Mouse (Mus musculus) gastrocnemius, postnatal 14 days (tissue): ENCODE measurements around the gene Fam229a. TPM values are rescaled to one million over a fixed set of nuclear protein-coding genes. Genes with fewer than 3 reads are reported as not detected.

Experiments
- DNase-seq: peaks from one replicate; pipeline ENCODE4 v3.0.0; 2021; ENCODE audit warnings: mixed read lengths
- intact Hi-C: fragments of 180-260 bp; cut with DNase I; formaldehyde crosslinking; loops from one replicate; pipeline ENCODE4 v1.15.1; 2025; ENCODE audit warnings: low total_unique reads
- total RNA-seq, 2 experiments: library from RNA; stranded (reverse); gene quantifications; 2 replicates each; pipeline ENCODE4 v1.2.3; 2021

The Fam229a gene
- total RNA-seq, 2 experiments from 2014 or later = not detected

DNA sequence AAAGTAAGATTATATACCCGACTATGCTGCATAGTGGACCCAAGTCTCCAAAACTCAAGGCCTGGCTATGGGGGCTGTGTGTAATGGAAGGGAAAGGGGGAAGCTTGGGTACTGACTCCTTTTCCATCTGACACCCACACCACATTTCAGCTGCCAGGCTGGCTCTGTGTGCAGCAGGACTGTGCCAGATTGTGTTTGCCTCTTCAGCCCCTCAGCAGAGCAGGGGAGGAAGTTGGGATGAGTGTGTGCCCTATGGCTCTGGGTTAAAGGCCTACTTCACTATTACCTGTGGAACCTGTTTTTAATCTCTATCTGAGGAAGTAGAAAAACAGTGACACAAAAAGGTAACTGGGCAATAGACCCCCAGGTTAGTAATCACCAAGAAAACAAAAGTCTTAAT lies 9.9 kb upstream of the Fam229a start:
- DNase-seq = no peak
- intact Hi-C loops = no loop called here

DNA sequence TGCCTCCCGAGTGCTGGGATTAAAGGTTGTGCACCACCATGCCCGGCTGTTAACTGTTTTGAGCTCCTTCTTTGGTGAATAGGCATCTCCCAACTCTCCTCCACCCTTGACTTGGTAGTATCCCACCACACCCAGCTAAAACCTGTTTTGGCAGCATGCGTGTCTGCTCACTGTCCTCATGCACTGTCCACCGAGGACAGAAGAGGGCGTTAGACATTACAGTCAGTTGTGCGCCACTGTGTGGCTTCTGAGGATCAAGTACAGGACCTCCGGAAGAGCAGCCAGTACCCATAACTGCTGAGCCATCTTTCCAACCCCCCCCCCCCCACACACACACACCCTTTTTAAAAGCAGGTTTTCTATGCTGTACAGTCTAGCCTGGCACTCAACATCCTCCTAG lies 3.7 kb downstream of the Fam229a start:
- intact Hi-C loops = no loop called here
- no peak for DNase-seq

DNA sequence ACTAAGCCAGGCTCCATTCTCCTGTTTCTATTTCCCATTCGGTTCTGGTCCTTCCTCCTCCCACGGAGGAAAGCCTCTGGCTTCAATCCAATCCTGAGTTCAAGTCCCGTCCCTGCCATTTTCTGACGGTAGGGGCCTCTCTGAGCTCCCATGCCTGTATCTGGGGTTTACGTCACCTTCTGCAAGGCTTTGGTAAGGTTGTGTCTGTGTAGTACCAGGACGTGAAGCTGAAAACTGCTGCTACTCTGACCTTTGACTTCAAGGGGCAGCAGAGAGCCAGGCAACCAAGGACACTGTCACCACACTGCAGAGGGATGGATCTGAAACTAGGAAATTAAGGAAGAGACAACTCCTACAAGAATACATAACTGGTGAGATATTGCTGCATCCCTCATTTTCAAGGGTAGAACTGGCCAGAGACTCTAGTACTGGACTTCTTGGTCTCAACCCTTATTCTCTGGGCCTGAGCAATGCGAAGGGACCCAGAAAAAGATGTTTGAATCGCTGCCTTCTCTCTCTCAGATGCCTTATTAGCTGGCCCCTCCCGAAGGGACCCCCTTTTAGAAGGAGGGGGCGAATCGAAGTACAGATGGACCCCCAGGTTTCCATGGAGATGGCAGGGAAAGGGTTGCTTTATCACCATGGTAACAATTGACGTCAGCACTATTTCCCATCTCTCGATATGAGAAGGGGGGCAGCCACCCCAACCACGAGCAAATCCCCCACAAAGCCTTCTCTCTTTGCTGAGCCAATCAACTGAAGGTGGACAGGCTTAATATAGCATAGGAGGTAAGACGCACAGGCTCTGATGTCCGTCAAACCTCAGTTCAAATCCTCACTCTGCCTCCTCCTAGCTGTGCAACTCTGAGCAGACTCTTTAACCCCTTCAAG lies 4.9 kb downstream of the Fam229a start:
- intact Hi-C loops = no loop called here
- no peak for DNase-seq

DNA sequence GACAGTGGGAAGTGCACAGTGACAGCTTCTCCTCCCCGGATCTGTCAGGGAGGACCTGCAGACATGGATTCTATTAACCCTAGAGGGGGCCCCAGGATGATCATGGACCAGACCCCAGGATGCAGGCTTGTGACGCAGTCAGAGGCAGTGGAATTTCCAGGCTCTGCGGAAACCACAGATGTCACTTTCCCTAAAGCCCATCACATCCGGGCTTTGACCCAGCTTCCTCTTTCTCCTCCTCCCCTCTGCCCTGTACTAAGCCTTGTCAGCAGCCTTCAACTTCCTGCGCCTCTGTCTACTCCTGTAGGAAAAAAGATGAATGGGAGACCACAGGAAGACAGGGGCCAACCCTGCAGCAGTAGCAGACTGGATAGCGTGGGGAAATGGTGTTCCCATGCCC lies 5.6 kb downstream of the Fam229a start:
- DNase-seq = peak; percentile 24

DNA sequence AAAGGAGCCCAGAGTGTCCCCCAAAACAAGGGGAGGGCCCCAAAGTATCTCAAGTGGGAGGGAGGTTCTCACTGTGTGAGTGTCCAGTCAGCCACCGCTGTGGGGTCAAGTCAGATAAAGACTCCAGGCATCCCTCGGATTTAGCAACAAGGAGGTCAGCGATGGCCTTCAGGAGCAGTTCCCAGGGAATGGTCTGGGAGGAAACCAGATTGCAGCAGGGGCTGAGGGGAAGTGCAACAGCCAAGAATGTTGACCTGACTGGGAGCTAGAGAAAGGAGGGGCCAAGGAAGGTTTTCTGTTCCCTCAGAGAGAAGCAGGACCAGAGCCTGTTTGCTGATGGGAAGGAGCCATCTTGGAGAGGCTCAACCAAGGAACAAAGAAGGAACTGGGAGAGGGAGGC lies 8.0 kb downstream of the Fam229a start:
- no peak for DNase-seq
- intact Hi-C loops = no loop called here

More for the DNA sequence above, 5.6 kb downstream of the Fam229a start:
- intact Hi-C loops = no loop called here

DNA sequence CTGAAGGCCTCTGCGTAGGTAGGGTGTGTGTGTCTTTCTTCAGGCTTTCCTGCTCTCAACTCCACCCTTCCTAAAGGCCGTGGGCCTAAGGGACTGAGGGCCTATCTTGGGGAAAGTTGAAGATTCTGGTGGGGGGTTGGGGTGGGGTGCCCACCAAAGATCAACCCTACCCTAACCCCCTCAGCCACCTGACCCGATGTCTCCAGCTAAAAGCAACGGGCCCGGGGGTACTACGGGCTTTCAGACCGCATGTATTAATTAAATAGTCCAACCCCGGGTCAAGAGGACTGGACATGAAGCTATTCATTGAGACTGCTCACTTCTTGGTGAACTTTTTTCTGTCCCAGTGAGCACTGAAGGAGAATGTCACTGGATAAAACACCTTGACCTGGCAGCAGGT lies 9.0 kb downstream of the Fam229a start:
- no peak for DNase-seq
- intact Hi-C loops = no loop called here

DNA sequence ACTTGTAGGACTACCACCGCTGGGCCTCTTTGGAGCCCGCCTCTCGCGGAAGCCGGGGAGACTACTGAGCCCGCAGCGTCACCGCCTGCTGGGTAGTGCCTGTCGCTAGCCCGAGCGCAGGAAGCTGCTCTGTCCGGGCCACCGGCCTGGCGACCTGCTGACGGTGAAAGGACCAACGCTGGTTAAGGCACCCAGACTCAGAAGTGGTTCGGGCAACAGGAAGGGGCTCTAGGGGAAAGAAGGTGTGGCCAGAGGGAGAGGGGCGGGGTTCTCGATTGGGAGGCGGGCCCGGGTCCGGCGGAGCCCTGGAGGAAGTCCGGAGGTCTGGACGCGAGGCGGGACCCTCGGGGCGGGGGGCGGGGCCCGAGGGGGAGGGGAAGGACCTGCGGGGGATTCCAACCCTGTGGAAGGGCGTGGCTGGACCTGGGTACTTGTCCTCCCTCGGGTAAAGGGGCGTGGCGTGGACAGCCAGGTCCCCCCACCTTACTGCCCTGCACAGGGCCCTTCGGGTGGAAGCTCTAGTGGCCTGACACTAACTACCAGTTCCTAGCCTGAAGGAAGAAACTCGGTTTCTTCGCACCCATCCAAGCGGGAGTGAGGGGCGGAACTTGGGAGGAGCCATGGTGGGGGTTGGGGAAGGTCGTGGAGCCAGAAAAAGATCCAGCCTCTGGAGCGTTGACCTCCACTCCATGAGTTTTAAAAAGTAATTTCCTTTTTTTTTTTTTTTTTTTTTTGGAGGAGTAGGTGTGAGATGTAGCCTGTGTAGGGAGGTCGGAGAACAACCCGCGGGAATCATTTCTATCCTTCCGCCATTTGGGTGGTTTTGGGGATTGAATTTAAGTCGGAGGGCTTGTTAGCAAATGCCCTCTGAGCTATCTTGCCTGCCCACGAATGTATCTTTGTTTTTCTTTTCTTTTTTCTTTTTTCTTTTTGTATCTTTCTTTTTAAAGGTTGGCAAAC lies 9.9 kb downstream of the Fam229a start:
- peak; percentile 89 for DNase-seq
- intact Hi-C loops = no loop called here

DNA sequence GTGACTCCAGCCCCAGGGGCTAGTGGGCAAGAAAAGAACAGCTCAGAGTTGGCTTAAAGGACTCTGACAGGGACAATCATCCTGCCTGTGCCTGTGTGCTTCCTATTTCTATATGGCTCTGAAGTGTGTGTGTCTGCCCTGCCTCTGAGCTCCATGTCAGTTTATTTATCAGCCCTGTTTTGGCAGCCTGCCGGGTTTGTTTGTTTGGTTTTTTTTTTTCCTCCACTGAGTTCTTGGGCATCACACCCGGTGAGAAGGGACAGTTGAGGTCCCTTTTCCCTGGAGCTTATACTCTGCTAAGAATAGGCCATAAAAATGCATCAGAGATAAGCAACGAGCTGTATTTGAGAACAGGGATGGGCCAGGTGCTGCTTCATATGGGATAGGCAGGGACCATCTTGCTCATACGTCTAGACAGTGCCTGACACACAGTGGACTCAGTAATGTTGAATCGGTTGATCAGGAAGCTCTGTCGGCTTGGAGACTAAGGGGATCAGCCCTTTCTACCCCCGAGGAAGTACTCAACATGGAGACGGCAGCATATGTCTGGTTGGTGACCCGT lies 11.4 kb downstream of the Fam229a start:
- intact Hi-C loops = no loop called here
- DNase-seq = no peak

DNA sequence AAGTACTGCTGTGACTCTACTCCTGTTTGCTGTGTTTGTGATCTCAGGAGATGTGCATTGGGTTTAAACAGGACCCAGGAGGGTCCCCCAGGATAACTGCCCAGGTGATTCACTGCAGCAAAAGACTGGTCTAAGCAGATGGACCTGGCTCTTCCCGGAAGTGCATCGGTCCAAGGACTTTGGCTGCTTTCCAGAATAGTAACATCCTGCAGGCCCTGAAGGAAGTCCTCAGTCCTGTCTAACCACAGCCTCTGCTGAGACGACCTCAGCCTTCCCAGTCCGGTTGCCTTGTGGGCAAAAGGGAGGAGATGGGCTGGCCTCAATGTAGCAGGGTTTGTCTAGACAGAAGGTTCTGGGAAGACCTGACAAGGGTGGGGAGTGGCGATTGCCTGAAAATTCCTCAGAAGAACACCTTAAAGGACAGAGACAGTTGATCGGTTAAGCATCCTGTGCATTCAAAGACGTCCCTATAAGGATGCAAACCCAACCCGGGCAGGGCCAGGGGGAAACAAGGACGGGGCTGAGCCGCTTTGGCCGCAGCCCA lies 12.0 kb downstream of the Fam229a start:
- DNase-seq = no peak
- intact Hi-C loops = no loop called here

DNA sequence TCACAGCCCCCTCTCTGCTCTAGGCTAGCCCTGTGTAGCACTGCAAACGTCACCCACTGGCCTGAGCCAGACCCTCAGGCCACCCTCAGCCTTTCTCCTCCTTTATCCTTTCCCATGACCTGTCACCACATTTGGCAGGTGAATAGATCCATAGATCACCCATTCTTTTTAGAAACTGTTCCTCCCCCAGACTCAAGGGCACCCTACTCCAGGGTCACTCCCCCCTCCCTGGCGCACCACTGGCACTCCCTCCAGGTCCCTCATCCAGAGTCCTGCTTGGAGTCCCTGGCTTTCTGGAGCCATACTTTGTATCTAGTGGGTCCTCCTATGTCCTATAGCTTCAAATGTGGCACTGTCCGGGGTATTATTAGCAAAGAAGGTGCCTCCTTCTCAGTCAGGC lies 14.5 kb downstream of the Fam229a start:
- intact Hi-C loops = no loop called here
- DNase-seq = no peak

DNA sequence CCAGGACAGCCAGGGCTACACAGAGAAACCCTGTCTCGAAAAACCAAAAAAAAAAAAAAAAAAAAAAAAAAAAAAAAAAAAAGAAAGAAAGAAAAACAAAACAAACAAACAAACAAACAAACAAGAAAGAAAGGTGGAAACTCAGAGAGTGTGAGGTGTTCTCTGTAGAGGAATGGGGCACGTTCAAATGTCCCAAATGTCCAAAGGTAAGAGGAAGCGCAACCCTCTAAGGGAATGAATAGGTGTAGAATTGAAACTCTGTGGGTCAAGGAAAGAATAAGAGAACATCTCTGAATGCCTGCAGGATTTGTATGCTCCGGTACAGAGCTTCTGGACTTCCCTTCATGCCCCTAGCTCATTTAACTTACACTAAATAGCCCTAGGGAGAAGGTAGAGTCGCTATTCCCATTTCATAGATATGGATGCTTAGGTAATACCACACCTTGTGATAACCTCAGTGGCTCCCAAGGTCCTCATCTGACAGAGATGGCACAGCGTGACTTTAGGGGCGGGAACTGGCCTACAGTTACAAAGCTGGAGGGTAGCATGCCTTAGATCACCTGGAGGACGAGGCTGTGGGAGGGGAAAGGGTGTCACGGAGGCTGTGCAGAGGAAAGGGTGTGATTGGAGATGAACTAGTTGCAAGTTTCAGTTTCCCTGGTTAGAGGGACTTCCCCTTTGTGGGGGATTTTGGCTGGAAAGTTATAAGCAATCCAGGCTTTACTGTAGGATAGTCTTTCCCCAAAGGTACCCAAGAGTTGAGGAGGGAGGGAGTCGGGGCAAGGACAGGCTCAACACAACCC lies 16.6 kb downstream of the Fam229a start:
- DNase-seq = no peak
- intact Hi-C loops = no loop called here

DNA sequence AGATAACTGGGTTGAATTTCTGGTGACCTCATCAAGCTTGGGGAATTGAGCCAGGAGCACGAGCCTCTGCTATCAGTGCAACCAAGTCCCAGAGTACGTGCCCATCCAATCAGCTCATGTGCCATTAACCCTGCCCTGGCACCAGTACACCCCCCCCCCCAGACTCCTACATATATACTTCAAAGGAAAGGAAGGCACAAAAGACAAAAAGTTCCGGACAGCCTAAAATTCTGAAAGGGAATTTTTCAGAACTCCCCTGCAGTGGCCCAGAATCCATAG lies 17.2 kb downstream of the Fam229a start:
- intact Hi-C loops = no loop called here
- DNase-seq = no peak

DNA sequence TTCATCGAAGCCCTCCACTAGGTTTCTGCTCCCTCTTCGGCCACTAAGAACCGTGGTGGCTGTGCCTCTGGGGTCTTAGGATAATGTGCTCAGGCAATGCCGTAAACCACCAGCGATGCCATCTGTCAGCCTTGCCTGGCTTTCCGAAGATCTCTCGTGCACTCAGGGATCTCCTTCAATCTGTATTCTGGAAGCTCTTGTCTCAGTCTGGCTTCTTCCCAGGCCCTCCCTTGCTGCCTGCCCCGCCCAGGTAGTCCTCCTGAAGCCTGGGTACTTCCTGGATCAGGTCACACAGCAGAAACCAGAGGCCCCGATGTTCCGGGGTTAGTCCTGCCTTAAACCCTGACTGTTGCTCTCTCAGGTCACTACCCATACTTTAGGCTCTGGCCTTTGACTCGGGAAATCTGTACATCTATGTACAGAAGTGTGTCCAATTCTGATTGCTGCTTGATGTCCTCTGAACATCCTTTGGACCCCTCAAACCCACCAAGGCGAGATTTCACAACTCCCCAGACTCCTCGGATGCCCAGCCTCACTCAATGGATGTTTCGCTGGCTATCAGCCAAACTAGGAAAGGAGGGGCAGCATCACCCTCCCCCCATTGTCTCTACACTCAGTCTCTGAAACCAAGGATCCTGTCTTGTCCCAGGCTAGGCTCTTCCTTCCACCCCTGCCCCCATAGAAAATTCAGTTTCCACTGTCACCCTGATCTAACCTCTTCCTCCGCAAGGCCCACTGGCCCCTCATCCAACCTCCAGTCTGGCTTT lies 18.0 kb downstream of the Fam229a start:
- no peak for DNase-seq
- intact Hi-C loops = no loop called here

DNA sequence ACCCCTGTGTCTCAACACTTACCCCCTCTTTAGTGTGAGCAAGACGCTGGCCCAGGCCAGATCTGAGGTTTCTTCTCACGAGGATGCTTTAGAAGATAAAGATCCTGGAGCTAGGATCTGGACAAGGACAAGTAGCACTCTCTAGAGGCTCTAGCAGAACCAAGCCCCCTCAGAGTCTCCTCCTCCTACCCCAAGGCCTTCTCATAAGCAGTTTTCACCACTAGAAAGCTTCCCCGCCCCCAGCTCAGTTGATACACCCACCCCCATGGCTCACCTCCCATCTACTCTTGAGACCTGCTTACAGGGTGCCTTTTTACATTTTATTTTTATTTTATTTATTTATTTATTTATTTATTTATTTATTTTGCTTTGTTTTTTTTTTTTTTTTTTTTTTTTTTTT lies 18.7 kb downstream of the Fam229a start:
- intact Hi-C loops = no loop called here
- no peak for DNase-seq

DNA sequence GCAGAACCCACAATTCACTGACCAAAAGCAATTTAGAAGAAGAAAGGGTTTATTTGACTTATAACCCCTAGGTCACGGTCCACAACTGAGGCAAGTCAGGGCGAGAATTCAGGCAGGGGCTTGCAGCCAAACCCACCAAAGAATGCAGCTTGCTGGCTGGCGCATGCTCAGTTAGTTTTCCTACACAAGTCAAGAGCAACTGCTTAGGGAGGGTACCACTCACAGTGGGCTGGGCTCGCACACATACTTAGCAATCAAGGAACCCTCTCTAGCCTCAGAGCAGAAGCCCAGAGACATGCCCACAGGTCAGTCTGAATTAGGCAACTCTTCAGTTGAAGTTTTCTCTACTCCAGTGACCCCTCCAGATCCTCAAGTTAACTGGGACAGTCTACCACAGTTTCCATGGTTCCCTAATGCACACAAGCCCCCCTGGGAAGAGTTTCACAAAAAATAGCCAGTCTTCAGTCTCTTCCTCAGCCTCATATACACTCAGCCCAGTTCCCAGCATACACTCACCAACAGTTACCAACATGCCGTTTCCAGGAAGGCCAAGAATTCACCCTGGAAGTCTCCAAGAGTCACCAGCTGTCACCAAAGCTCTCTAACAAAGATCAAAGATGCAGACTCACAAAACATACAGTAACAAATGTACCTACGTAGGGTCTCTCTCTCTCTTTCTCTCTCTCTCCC lies 19.9 kb downstream of the Fam229a start:
- DNase-seq = no peak
- intact Hi-C loops = no loop called here

DNA sequence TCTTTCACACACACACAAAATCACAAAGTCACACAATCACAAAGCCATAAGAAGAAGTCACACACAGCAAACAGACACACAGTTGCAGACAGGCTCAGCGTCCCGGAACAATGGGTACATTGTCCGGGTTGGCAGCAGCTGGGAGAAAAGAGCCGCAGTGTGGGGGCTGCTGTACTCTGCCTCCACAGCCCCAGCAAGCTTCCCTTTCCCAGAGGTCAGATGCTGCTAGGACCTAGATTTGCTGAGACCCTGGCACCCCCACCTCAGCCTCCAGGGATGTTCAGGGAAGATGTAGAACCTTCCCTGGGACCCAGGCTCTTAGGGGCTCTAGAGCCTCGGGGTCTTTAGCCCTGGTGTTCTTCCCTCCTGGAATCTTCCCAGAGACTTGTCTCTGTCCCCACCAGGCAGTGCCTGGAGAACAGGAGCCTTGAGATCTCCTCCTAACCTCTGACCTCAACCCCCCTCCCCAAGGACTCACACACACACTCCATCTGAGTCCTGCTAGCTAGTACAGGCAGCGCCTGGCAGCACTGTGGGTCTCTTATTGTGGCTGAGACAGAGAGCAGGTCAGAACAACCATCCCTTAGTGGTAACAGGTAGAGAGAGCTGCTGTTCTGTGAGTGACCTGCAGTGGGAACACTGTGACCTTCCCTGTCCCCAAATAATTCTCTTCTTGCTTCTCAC lies 20.6 kb downstream of the Fam229a start:
- intact Hi-C loops = no loop called here
- no peak for DNase-seq

DNA sequence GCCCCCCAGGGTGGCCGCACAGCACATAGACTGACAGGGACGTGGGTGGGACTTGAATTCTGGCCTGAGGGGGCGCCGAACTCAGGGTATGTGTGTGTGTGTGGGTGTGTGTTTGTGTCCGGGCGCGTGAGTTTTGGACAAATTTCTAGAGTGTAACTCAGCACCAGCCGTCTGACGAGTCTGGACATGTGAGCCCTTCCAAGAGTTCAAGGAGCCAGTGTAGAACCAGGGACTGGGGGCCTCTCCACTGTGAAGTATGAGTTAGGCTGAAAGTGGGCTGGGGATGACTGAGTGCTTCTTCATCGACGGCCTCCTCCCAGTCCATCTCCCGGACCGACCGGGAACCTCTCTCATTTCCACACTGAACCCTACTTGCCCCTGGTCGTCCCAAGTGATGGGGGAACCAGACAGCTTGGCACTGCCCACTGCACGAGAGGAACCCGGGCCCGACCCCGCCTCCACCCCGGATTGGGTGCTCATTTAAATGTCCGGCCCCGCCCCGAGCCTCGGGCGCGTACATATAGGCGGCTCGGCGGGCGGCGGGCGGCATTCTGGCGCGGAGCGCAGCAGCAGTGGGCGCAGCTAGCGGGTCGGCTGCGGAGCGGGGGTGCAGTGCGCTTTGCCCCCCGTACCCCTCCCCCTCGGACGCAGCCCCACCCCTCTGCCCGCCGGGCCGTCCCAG lies 22.2 kb downstream of the Fam229a start, which contains the start of gene Marcksl1:
Marcksl1 (plus strand) TSS at position 496 of the 682 bp plus-strand sequence.
- DNase-seq = peak; percentile 87
- intact Hi-C loops = no loop called here
